Mouse (Mus musculus) heart, embryonic 10.5 days (tissue): ENCODE measurements around the gene Snapin. TPM values are rescaled to one million over a fixed set of nuclear protein-coding genes. Genes with fewer than 3 reads are reported as not detected.
A peak's percentile ranks its signal among the peaks of the same experiment; 100 is the strongest.

ENCODE experiments used
- DNase-seq: peaks from one replicate; pipeline ENCODE4 v3.0.0-alpha.2; 2017; ENCODE audit warnings: low spot score
- H3K27ac ChIP-seq: fragments of 300-500 bp; sonication (generic); 2 replicates; pipeline ENCODE4 v1.5.1; 2016; ENCODE audit warnings: mild to moderate bottlenecking
- H3K27me3 ChIP-seq: fragments of 300-500 bp; sonication (generic); 2 replicates; pipeline ENCODE4 v1.6.1; 2016; ENCODE audit warnings: mild to moderate bottlenecking; ENCODE audit not compliant: poor library complexity, insufficient read depth, severe bottlenecking
- H3K36me3 ChIP-seq: fragments of 300-500 bp; sonication (generic); 2 replicates; pipeline ENCODE4 v1.6.1; 2016; ENCODE audit warnings: mild to moderate bottlenecking, moderate library complexity
- H3K4me1 ChIP-seq: fragments of 300-500 bp; sonication (generic); 2 replicates; pipeline ENCODE4 v1.6.1; 2016; ENCODE audit warnings: mild to moderate bottlenecking
- H3K4me3 ChIP-seq: fragments of 300-500 bp; sonication (generic); 2 replicates; pipeline ENCODE4 v1.5.1; 2016; ENCODE audit warnings: mild to moderate bottlenecking, moderate library complexity
- H3K9me3 ChIP-seq: fragments of 300-500 bp; sonication (generic); 2 replicates; pipeline ENCODE4 v1.6.1; 2016; ENCODE audit warnings: mild to moderate bottlenecking, moderate library complexity
- WGBS: fragments of 180-500 bp; shearing (Covaris S2); methylation state at CpG from one replicate; pipeline ENCODE4 v1.1.7; 2016; 5-methylcytosine and 5-hydroxymethylcytosine counted together
- polyA plus RNA-seq: library from polyadenylated mRNA; unstranded; fragments of >200 nt; fragmentation: Nextera tagmentation; extraction: Ambion mirVana; gene quantifications from 2 replicates; pipeline ENCODE4 v1.2.1, GENCODE M21; 2016

Gene Snapin
- polyA plus RNA-seq, 1 experiment from 2014 or later = 71.7 TPM

GRCm38 (mm10) chr3:90493831-90494540 lies 3.2 kb upstream of the Snapin start:
- 69% methylated on average over 4 of the region's 4 CpGs for WGBS
- Histone ChIP-seq H3K36me3 (peaks cover 38% of the 10 kb centered on the region), H3K4me3 (no peak overlapping the region), H3K27me3 (no peaks in the 10 kb centered on the region), H3K27ac (no peak overlapping the region), H3K4me1 (peaks cover 6% of the 10 kb centered on the region; the same call in 1 of the 2 replicates), H3K9me3 (no peaks in the 10 kb centered on the region)
- DNase-seq = no peak

GRCm38 (mm10) chr3:90491350-90491749 lies 517 bp upstream of the Snapin start:
- no peaks in the 10 kb centered on the region for H3K27me3 ChIP-seq
- WGBS = 35% methylated on average over 2 of the region's 2 CpGs
- DNase-seq = no peak
- H3K9me3 ChIP-seq = no peaks in the 10 kb centered on the region
- no peak overlapping the region for H3K27ac ChIP-seq
- H3K36me3 ChIP-seq = peaks cover 36% of the 10 kb centered on the region
- no peak overlapping the region for H3K4me3 ChIP-seq
- peaks cover 6% of the 10 kb centered on the region; the same call in 1 of the 2 replicates for H3K4me1 ChIP-seq

GRCm38 (mm10) chr3:90488576-90488975 lies 2.3 kb downstream of the Snapin start:
- DNase-seq = no peak
- no peak overlapping the region for H3K4me3 ChIP-seq
- peaks cover 54% of the 10 kb centered on the region for H3K36me3 ChIP-seq
- H3K27me3 ChIP-seq = no peaks in the 10 kb centered on the region
- H3K9me3 ChIP-seq = no peaks in the 10 kb centered on the region
- peaks cover 6% of the 10 kb centered on the region; the same call in 1 of the 2 replicates for H3K4me1 ChIP-seq
- 90% methylated on average over 6 of the region's 6 CpGs for WGBS
- no peak overlapping the region for H3K27ac ChIP-seq

- peaks cover 6% of the 10 kb centered on the region; the same call in 1 of the 2 replicates for H3K4me1 ChIP-seq
- H3K4me3 ChIP-seq = no peak overlapping the region
- H3K9me3 ChIP-seq = no peaks in the 10 kb centered on the region
- peaks cover 70% of the 10 kb centered on the region for H3K36me3 ChIP-seq
- no peak for DNase-seq
- no peaks in the 10 kb centered on the region for H3K27me3 ChIP-seq
- WGBS = 79% methylated on average over 5 of the region's 5 CpGs
- H3K27ac ChIP-seq = no peak overlapping the region
Observed at GRCm38 (mm10) chr3:90486998-90487397, 3.8 kb downstream of the Snapin start.

GRCm38 (mm10) chr3:90475831-90476611 lies 14.8 kb downstream of the Snapin start, which contains the start of gene Ilf2:
Gene Ilf2, plus strand, starts transcription at chr3:90476126.
- H3K4me3 ChIP-seq = peak within 1 kb of the TSS; percentile 89
- peak; percentile 98 for DNase-seq
- under 1% methylated on average over 45 of the region's 45 CpGs for WGBS
- H3K9me3 ChIP-seq = no peaks in the 10 kb centered on the region
- peaks cover 34% of the 10 kb centered on the region for H3K36me3 ChIP-seq
- H3K27ac ChIP-seq = peak within 1 kb of the TSS; percentile 97
- H3K27me3 ChIP-seq = no peaks in the 10 kb centered on the region
- H3K4me1 ChIP-seq = peaks cover 10% of the 10 kb centered on the region; the same call in 1 of the 2 replicates

GRCm38 (mm10) chr3:90475151-90475830 lies 15.5 kb downstream of the Snapin start:
- 41% methylated on average over 16 of the region's 16 CpGs for WGBS
- H3K4me3 ChIP-seq = peak overlapping the region; percentile 89
- H3K27ac ChIP-seq = no peak overlapping the region
- peaks cover 27% of the 10 kb centered on the region for H3K36me3 ChIP-seq
- peaks cover 10% of the 10 kb centered on the region; the same call in 1 of the 2 replicates for H3K4me1 ChIP-seq
- no peak for DNase-seq
- no peaks in the 10 kb centered on the region for H3K27me3 ChIP-seq
- H3K9me3 ChIP-seq = no peaks in the 10 kb centered on the region

GRCm38 (mm10) chr3:90472213-90472612 lies 18.6 kb downstream of the Snapin start:
- Histone ChIP-seq H3K36me3 (no peaks in the 10 kb centered on the region), H3K27me3 (peaks cover 4% of the 10 kb centered on the region; the same call in 1 of the 2 replicates), H3K4me3 (no peak overlapping the region), H3K4me1 (peaks cover 7% of the 10 kb centered on the region; the same call in 1 of the 2 replicates), H3K9me3 (no peaks in the 10 kb centered on the region), H3K27ac (no peak overlapping the region)
- no peak for DNase-seq
- WGBS = 36% methylated on average over 3 of the region's 3 CpGs

- no peak for DNase-seq
- H3K27me3 ChIP-seq = peaks cover 37% of the 10 kb centered on the region
- H3K36me3 ChIP-seq = no peaks in the 10 kb centered on the region
- WGBS = 88% methylated on average over 10 of the region's 10 CpGs
- peaks cover 25% of the 10 kb centered on the region for H3K4me1 ChIP-seq
- no peak overlapping the region for H3K27ac ChIP-seq
- H3K4me3 ChIP-seq = no peak overlapping the region
- no peaks in the 10 kb centered on the region for H3K9me3 ChIP-seq
Observed at GRCm38 (mm10) chr3:90467618-90468300, 23.1 kb downstream of the Snapin start.

- H3K4me3 ChIP-seq = peak overlapping the region; percentile 67
- peaks cover 52% of the 10 kb centered on the region for H3K27me3 ChIP-seq
- H3K36me3 ChIP-seq = no peaks in the 10 kb centered on the region
- H3K9me3 ChIP-seq = no peaks in the 10 kb centered on the region
- H3K4me1 ChIP-seq = peaks cover 32% of the 10 kb centered on the region
- under 1% methylated on average over 15 of the region's 15 CpGs for WGBS
- no peak for DNase-seq
- H3K27ac ChIP-seq = no peak overlapping the region
Observed at GRCm38 (mm10) chr3:90466311-90466766, 24.5 kb downstream of the Snapin start.

- H3K36me3 ChIP-seq = no peaks in the 10 kb centered on the region
- H3K4me3 ChIP-seq = peak within 1 kb of the TSS; percentile 67
- DNase-seq = no peak
- H3K27me3 ChIP-seq = peaks cover 57% of the 10 kb centered on the region
- no peaks in the 10 kb centered on the region for H3K9me3 ChIP-seq
- WGBS = under 1% methylated on average over 39 of the region's 49 CpGs
- peaks cover 36% of the 10 kb centered on the region for H3K4me1 ChIP-seq
- peak within 1 kb of the TSS; percentile 81 for H3K27ac ChIP-seq
Observed at GRCm38 (mm10) chr3:90465686-90466310, 25.0 kb downstream of the Snapin start, which contains the start of gene Npr1. Gene Npr1, minus strand, starts transcription at chr3:90465866.

- under 1% methylated on average over 75 of the region's 75 CpGs for WGBS
- peak overlapping the region; percentile 67 for H3K4me3 ChIP-seq
- H3K9me3 ChIP-seq = no peaks in the 10 kb centered on the region
- peaks cover 63% of the 10 kb centered on the region for H3K27me3 ChIP-seq
- peak overlapping the region; percentile 81 for H3K27ac ChIP-seq
- no peaks in the 10 kb centered on the region for H3K36me3 ChIP-seq
- no peak for DNase-seq
- peaks cover 36% of the 10 kb centered on the region for H3K4me1 ChIP-seq
Observed at GRCm38 (mm10) chr3:90465081-90465685, 25.6 kb downstream of the Snapin start.
